Mouse (Mus musculus): Measurements from ENCODE around the gene Perp. TPM values are rescaled to one million over a fixed set of nuclear protein-coding genes. Genes with fewer than 3 reads are reported as not detected.

Gene Perp
- total and polyA plus RNA-seq, 2 experiments from 2014 or later: 395 to 547 TPM

DNA sequence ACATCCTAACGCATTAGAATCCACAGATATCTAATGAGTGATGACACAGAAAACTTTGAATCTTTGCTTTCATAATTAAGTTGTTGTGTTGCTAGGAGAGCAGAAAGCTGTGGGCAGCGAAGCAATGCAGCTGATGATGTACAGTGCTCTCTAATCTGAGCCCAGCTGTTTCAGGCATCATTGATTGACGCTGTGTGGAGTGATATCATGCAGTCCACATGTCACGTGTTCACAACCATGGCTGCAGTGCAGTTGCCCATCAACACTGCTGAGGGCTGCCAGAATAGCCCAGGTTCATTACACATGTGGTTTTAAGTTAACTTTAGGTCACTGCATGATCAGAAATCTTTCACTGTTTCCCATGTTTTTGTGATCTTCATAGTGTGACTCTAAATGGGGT, 5.3 kb upstream of the Perp start:
- no peaks in the 10 kb centered on the region for H3K9me3 ChIP-seq (replicated peaks; ENCODE audit: control insufficient read depth, low read length)
- no peak overlapping the region for H3K4me2 ChIP-seq (ENCODE audit: low read depth, low read length)
- ATAC-seq (ENCODE audit: insufficient read depth, low read depth): peak; percentile 74
- H3K27ac ChIP-seq (ENCODE audit: low read depth): no peak overlapping the region
- 0 out of 2 replicates have a peak, but pooled peaks cover 3% of the 10 kb centered on the region for H3K27me3 ChIP-seq (ENCODE audit: control insufficient read depth, insufficient read depth, low read length)
- DNase-seq (ENCODE audit: low spot score): peak; percentile 49
- no peak overlapping the region for H3K9ac ChIP-seq (replicated peaks; ENCODE audit: low read depth, low read length)
- H3K36me3 ChIP-seq (replicated peaks; ENCODE audit: control insufficient read depth, insufficient read depth, low read length): no peaks in the 10 kb centered on the region
- H3K4me3 ChIP-seq (ENCODE audit: low read depth, low read length): no peak overlapping the region
- H3K4me1 ChIP-seq (ENCODE audit: control insufficient read depth, insufficient read depth): 0 out of 2 replicates have a peak, but pooled peaks cover 10% of the 10 kb centered on the region
- TF ChIP-seq EP300 (IDR thresholded peaks at IDR 0.05; ENCODE audit: low read depth) (no peak), CTCF (IDR thresholded peaks at IDR 0.05; ENCODE audit: low read depth) (no peak)
- 28% methylated on average over 4 of the region's 4 CpGs for WGBS

DNA sequence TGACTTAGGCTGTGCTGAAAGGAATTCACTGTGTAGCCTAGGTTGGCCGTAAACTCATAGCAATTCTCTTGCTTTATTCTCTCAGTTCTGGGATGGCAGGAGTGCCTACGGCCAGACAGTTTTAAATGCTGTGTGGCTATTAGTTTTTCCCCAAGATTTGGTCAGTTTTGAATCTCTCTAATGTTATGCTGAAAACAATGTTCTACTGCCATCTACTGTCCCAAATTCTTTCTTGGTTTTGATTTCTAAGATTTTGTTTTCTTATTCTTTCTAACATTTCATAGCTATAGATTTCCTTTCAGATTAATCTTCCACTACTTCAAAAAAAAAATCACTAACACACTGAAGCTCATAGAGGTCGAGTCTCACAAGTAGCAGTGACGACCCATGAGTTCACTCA, 4.1 kb upstream of the Perp start:
- TF ChIP-seq CTCF (IDR thresholded peaks at IDR 0.05; ENCODE audit: low read depth) (peak; percentile 34), EP300 (IDR thresholded peaks at IDR 0.05; ENCODE audit: low read depth) (no peak)
- ATAC-seq (ENCODE audit: insufficient read depth, low read depth): no peak
- H3K27ac ChIP-seq (ENCODE audit: low read depth): no peak overlapping the region
- H3K4me1 ChIP-seq (ENCODE audit: control insufficient read depth, insufficient read depth): 0 out of 2 replicates have a peak, but pooled peaks cover 12% of the 10 kb centered on the region
- no peak overlapping the region for H3K9ac ChIP-seq (replicated peaks; ENCODE audit: low read depth, low read length)
- H3K4me2 ChIP-seq (ENCODE audit: low read depth, low read length): no peak overlapping the region
- 0 out of 2 replicates have a peak, but pooled peaks cover 5% of the 10 kb centered on the region for H3K27me3 ChIP-seq (ENCODE audit: control insufficient read depth, insufficient read depth, low read length)
- WGBS: 57% methylated on average over 4 of the region's 4 CpGs
- no peaks in the 10 kb centered on the region for H3K9me3 ChIP-seq (replicated peaks; ENCODE audit: control insufficient read depth, low read length)
- H3K36me3 ChIP-seq (replicated peaks; ENCODE audit: control insufficient read depth, insufficient read depth, low read length): no peaks in the 10 kb centered on the region
- no peak overlapping the region for H3K4me3 ChIP-seq (ENCODE audit: low read depth, low read length)
- DNase-seq (ENCODE audit: low spot score): no peak

DNA sequence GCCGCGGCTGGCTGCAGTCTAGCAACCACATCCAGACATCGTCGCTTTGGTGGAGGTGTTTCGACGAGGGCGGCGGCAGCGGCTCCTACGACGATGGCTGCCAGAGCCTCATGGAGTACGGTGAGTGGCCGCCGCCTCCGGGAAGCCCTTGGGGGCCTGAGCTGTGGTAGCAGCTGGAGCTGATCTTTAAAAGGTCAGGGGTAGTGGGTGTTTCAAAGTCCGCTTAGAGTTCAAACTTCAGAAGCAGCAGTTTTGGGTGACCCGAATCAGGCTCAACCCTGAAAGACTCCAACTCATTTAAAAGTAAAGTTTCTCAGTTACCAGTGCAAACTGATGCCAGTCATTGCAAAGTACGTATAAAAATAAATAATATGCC, 455 bp downstream of the Perp start:
- no peaks in the 10 kb centered on the region for H3K9me3 ChIP-seq (replicated peaks; ENCODE audit: control insufficient read depth, low read length)
- peak overlapping the region; percentile 64 for H3K4me3 ChIP-seq (ENCODE audit: low read depth, low read length)
- peak overlapping the region; percentile 62 for H3K9ac ChIP-seq (replicated peaks; ENCODE audit: low read depth, low read length)
- TF ChIP-seq CTCF (IDR thresholded peaks at IDR 0.05; ENCODE audit: low read depth) (no peak), EP300 (IDR thresholded peaks at IDR 0.05; ENCODE audit: low read depth) (no peak)
- H3K4me1 ChIP-seq (ENCODE audit: control insufficient read depth, insufficient read depth): peaks cover 19% of the 10 kb centered on the region; the same call in 1 of the 2 replicates
- ATAC-seq (ENCODE audit: insufficient read depth, low read depth) (peak; percentile 15; the same call in 1 of the 2 replicates), DNase-seq (ENCODE audit: low spot score) (peak; percentile 23)
- H3K36me3 ChIP-seq (replicated peaks; ENCODE audit: control insufficient read depth, insufficient read depth, low read length): no peaks in the 10 kb centered on the region
- peak overlapping the region; percentile 85 for H3K27ac ChIP-seq (ENCODE audit: low read depth)
- H3K4me2 ChIP-seq (ENCODE audit: low read depth, low read length): peak overlapping the region; percentile 68
- 5% methylated on average over 18 of the region's 18 CpGs for WGBS
- H3K27me3 ChIP-seq (ENCODE audit: control insufficient read depth, insufficient read depth, low read length): 0 out of 2 replicates have a peak, but pooled peaks cover 5% of the 10 kb centered on the region

DNA sequence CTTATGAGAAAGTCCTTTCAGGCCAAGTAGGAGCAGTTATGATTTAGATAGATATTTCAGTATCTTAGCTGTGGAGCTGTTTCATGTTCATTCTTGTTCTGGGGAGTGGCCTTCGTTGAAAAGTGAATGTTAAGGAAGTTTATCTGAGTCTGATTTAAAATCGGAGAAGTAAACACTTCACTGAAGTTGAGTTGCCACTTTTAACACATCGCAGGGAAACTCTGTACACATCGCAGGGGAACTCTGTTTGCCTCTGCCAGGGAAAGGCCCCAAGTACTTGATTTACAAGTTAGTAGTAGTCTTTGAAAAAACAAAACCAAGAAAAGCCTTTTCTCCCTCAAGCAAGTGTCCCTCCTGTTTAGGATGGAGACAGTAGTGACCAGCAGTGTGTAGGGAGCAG, 891 bp downstream of the Perp start:
- peak; percentile 26 for DNase-seq (ENCODE audit: low spot score)
- H3K36me3 ChIP-seq (replicated peaks; ENCODE audit: control insufficient read depth, insufficient read depth, low read length): no peaks in the 10 kb centered on the region
- TF ChIP-seq CTCF (IDR thresholded peaks at IDR 0.05; ENCODE audit: low read depth): no peak
- no peak for TF ChIP-seq EP300 (IDR thresholded peaks at IDR 0.05; ENCODE audit: low read depth)
- H3K4me3 ChIP-seq (ENCODE audit: low read depth, low read length): peak overlapping the region; percentile 64
- H3K27ac ChIP-seq (ENCODE audit: low read depth): peak overlapping the region; percentile 85
- peak overlapping the region; percentile 62 for H3K9ac ChIP-seq (replicated peaks; ENCODE audit: low read depth, low read length)
- ATAC-seq (ENCODE audit: insufficient read depth, low read depth): no peak
- 10% methylated on average over 4 of the region's 4 CpGs for WGBS
- peak overlapping the region; percentile 68 for H3K4me2 ChIP-seq (ENCODE audit: low read depth, low read length)
- no peaks in the 10 kb centered on the region for H3K9me3 ChIP-seq (replicated peaks; ENCODE audit: control insufficient read depth, low read length)
- H3K4me1 ChIP-seq (ENCODE audit: control insufficient read depth, insufficient read depth): peaks cover 19% of the 10 kb centered on the region; the same call in 1 of the 2 replicates
- 0 out of 2 replicates have a peak, but pooled peaks cover 5% of the 10 kb centered on the region for H3K27me3 ChIP-seq (ENCODE audit: control insufficient read depth, insufficient read depth, low read length)

DNA sequence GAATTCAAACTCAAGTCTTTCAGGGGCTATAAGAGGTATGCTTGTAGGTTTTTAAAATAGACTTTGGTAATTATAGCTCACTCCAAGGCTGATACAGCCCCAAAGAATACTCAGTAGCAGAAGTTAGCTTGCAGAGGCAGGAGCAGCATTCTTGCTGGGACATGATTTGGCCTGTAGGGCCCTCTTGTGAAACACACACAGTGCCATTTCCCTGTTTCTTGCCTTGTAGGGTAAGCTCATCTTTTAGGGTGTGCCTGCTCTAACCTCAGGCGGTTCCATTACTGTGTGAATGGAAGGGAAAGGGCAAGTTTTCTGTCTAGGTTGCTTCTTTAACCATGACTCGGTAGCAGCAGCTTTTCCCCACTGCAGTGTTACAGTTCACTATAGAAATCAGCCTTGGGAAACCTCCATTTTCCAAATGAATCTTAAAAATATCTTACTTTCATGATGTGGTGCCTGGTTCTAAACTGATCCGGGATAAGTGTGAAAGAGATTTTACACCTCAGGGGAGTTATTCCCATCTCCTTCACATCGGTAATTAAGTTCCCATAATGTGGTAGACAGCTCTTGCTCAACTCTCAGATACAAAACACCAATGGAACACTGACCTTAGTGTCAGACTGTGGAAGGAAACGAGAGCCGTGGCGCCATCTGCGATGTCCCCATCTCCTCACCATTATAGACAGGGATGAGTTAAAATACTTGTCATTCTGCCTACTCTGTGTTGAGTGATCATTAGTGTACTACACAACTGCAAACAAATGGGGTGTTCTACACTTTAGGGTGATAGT, 1.8 kb downstream of the Perp start:
- peak overlapping the region; percentile 85 for H3K27ac ChIP-seq (ENCODE audit: low read depth)
- no peaks in the 10 kb centered on the region for H3K36me3 ChIP-seq (replicated peaks; ENCODE audit: control insufficient read depth, insufficient read depth, low read length)
- peak overlapping the region; percentile 68 for H3K4me2 ChIP-seq (ENCODE audit: low read depth, low read length)
- WGBS: 51% methylated on average over 8 of the region's 8 CpGs
- no peaks in the 10 kb centered on the region for H3K9me3 ChIP-seq (replicated peaks; ENCODE audit: control insufficient read depth, low read length)
- peak overlapping the region; percentile 64 for H3K4me3 ChIP-seq (ENCODE audit: low read depth, low read length)
- H3K4me1 ChIP-seq (ENCODE audit: control insufficient read depth, insufficient read depth): peaks cover 20% of the 10 kb centered on the region; the same call in 1 of the 2 replicates
- DNase-seq (ENCODE audit: low spot score) (peak; percentile 42), ATAC-seq (ENCODE audit: insufficient read depth, low read depth) (peak; percentile 65)
- 0 out of 2 replicates have a peak, but pooled peaks cover 5% of the 10 kb centered on the region for H3K27me3 ChIP-seq (ENCODE audit: control insufficient read depth, insufficient read depth, low read length)
- peak overlapping the region; percentile 62 for H3K9ac ChIP-seq (replicated peaks; ENCODE audit: low read depth, low read length)
- TF ChIP-seq CTCF (IDR thresholded peaks at IDR 0.05; ENCODE audit: low read depth) (peak; percentile 10; the same call in 1 of the 2 replicates), EP300 (IDR thresholded peaks at IDR 0.05; ENCODE audit: low read depth) (no peak)
